Mouse (Mus musculus) heart, adult 2 months (tissue): ENCODE data around the gene Ccnk. TPM values are rescaled to one million over a fixed set of nuclear protein-coding genes. Genes with fewer than 3 reads are reported as not detected.

Experiments used
- DNase-seq, 2 experiments: peaks; one replicate each; pipeline ENCODE4 v3.0.0; 2021
- H3K27ac ChIP-seq: fragments of 200-600 bp; 2 replicates; pipeline ENCODE4 v1.8.1; 2022
- H3K27me3 ChIP-seq: fragments of 200-500 bp; 2 replicates; pipeline ENCODE4 v1.6.1; 2012; ENCODE audit warnings: mild to moderate bottlenecking, low read length, inconsistent platforms, mixed read lengths; ENCODE audit not compliant: control insufficient read depth, insufficient read depth
- H3K36me3 ChIP-seq: fragments of 200-500 bp; 2 replicates; pipeline ENCODE4 v1.6.1; 2012; ENCODE audit warnings: low read length, inconsistent platforms; ENCODE audit not compliant: control insufficient read depth, insufficient read depth
- H3K4me1 ChIP-seq: fragments of 200-500 bp; 2 replicates; pipeline ENCODE4 v1.6.1; 2011; ENCODE audit warnings: low read length; ENCODE audit not compliant: control insufficient read depth, insufficient read depth
- H3K4me3 ChIP-seq: fragments of 200-600 bp; 2 replicates; pipeline ENCODE4 v1.8.1; 2022
- H3K79me2 ChIP-seq: fragments of 200-500 bp; replicated peaks from 2 replicates; pipeline ENCODE4 v1.6.1; 2012; ENCODE audit warnings: mild to moderate bottlenecking, inconsistent platforms, low read length, moderate library complexity, mixed read lengths; ENCODE audit not compliant: control insufficient read depth, insufficient read depth
- H3K9ac ChIP-seq: fragments of 200-500 bp; 2 replicates; pipeline ENCODE4 v1.6.1; 2012; ENCODE audit warnings: low read depth, mild to moderate bottlenecking, control low read depth, inconsistent platforms, low read length, mixed read lengths
- CTCF ChIP-seq: fragments of 200-600 bp; IDR thresholded peaks from 2 replicates; pipeline ENCODE4 v1.8.1; 2022; ENCODE audit warnings: antibody characterized with exemption, mild to moderate bottlenecking, moderate library complexity
- EP300 ChIP-seq: fragments of 200-500 bp; IDR thresholded peaks from 2 replicates; pipeline ENCODE4 v1.6.1; 2011; ENCODE audit warnings: low read depth, low read length, control low read depth; ENCODE audit not compliant: insufficient read depth
- POLR2A ChIP-seq: fragments of 200-500 bp; IDR thresholded peaks from 2 replicates; pipeline ENCODE4 v1.6.1; 2011; ENCODE audit warnings: mild to moderate bottlenecking, low read depth, low read length, control low read depth; ENCODE audit not compliant: insufficient read depth
- WGBS: fragments of 180-500 bp; shearing (Covaris S2); methylation state at CpG from one replicate; pipeline ENCODE4 v1.1.7; 2018; 5-methylcytosine and 5-hydroxymethylcytosine counted together
- intact Hi-C: fragments of 180-260 bp; cut with DNase I; formaldehyde crosslinking; loops from one replicate; pipeline ENCODE4 v1.15.1; 2025
- polyA plus RNA-seq: library from polyadenylated mRNA; depleted of rRNA; stranded (reverse); fragments of >200 nt; gene quantifications from 2 replicates; pipeline ENCODE4 v1.2.3, GENCODE M21; 2012; rRNA removed
- total RNA-seq, 2 experiments: library from RNA; stranded (reverse); gene quantifications; 2 replicates each; pipeline ENCODE4 v1.2.3; 2021

The Ccnk gene
- total and polyA plus RNA-seq, 3 experiments = 14.8 to 31.9 (median 28.9) TPM

DNA sequence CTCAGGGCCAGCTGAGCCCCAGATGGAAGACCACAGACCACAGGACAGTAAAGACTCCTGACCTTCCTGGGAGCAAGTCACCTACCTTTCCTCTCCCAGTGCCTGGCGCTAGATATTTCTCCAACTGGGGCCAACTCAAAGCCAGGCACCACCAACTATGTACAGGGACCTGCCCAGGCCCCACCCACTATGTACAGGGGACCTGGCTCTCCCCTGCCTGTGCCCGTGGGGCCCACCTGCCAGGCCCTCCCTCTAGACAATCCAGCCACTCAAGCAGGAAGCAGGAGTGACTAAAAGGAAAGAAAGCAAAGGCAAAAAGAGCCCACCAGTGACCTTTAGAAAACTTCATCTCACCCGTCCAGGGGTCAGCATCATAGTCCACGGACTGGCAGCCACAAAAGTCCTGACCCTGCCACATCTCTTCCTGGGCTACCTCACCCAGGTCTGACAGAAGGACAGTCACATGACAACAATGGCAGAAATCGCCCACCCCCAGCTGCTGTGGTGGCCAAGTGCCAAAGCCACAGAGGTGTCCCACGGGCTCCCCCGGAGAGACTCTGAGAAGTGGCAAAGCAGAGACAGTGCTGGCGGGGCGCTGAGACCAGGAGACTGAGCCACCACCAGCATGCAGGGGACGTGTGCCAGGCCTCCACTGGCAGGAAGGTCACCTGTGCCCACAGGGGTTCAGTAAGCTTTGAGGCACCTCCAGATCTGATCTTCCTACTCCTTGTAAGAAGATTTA is 67.6 kb downstream of the Ccnk start:
- TF ChIP-seq CTCF = no peak
- no peak for TF ChIP-seq POLR2A
- TF ChIP-seq EP300 = no peak
- Histone ChIP-seq H3K36me3 (no peaks in the 10 kb centered on the region), H3K4me3 (no peak overlapping the region), H3K27me3 (no peaks in the 10 kb centered on the region), H3K9ac (no peak overlapping the region), H3K79me2 (0 out of 2 replicates have a peak, but pooled peaks cover 3% of the 10 kb centered on the region), H3K27ac (peak overlapping the region; percentile 11; the same call in 1 of the 2 replicates), H3K4me1 (peaks cover 21% of the 10 kb centered on the region)
- WGBS = 69% methylated on average over 10 of the region's 10 CpGs
- no peak for DNase-seq
- intact Hi-C loops = no loop called here

DNA sequence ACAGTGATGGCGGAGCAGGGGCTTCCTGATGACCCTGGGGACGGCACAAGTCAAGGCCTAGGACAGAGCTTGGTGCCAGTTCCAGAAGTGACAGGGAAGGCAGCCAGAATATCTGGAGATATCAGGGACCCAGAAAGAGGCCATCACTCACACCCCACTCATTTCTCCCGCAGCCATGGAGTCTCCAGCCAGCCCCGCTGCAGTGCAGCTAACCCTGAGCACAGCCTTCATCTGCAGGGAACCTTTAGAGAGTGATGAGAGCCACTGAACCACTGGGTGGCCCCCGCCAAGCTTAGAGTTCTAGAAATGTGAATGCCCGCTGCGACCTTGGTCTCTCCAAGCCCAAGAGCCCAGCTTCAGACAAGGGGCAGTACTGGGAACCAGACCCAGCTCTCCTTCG is 69.6 kb downstream of the Ccnk start:
- 63% methylated on average over 8 of the region's 8 CpGs for WGBS
- Histone ChIP-seq H3K4me3 (peak overlapping the region; percentile 29; the same call in 1 of the 2 replicates), H3K79me2 (0 out of 2 replicates have a peak, but pooled peaks cover 1% of the 10 kb centered on the region), H3K36me3 (no peaks in the 10 kb centered on the region), H3K9ac (peak overlapping the region; percentile 62), H3K4me1 (peaks cover 26% of the 10 kb centered on the region), H3K27me3 (no peaks in the 10 kb centered on the region), H3K27ac (peak overlapping the region; percentile 61)
- intact Hi-C loops = loop anchor here (2.0 kb wide), 1 partner anchor 16 kb away; no protein-coding TSS in a partner anchor
- TF ChIP-seq CTCF = 0 out of 2 replicates have a peak, but pooled peaks have one; percentile 15
- no peak for TF ChIP-seq EP300
- no peak for TF ChIP-seq POLR2A
- no peak for DNase-seq

DNA sequence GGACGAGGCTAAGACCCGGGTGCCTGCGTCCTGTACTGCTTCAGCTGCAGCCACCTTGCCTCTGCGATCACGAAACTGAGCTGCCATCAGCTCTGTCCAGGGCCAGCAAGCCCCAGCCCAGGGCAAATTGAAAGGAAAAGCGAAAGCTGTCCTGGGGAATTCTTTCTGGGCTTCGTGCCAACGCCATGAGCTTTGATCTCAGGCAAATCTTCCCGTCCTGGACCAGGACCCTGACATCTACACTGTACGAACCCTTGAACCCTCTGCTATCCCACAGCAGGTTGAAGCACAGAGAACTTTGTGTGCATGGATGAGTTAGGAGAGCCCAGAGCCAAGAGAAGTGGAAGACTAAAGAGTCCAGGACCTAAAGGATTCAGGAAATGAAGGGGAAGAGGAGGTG is 70.1 kb downstream of the Ccnk start:
- 0 out of 2 replicates have a peak, but pooled peaks cover 1% of the 10 kb centered on the region for H3K79me2 ChIP-seq
- H3K27me3 ChIP-seq = no peaks in the 10 kb centered on the region
- H3K9ac ChIP-seq = peak overlapping the region; percentile 62
- peak; percentile 75 to 77 for DNase-seq
- 13% methylated on average over 10 of the region's 10 CpGs for WGBS
- peak overlapping the region; percentile 61 for H3K27ac ChIP-seq
- intact Hi-C loops = loop anchor here (2.0 kb wide), 1 partner anchor 15 kb away; no protein-coding TSS in a partner anchor
- TF ChIP-seq POLR2A (no peak), EP300 (0 out of 2 replicates have a peak, but pooled peaks have one; percentile 26), CTCF (no peak)
- H3K4me3 ChIP-seq = peak overlapping the region; percentile 29; the same call in 1 of the 2 replicates
- peaks cover 23% of the 10 kb centered on the region for H3K4me1 ChIP-seq
- no peaks in the 10 kb centered on the region for H3K36me3 ChIP-seq

DNA sequence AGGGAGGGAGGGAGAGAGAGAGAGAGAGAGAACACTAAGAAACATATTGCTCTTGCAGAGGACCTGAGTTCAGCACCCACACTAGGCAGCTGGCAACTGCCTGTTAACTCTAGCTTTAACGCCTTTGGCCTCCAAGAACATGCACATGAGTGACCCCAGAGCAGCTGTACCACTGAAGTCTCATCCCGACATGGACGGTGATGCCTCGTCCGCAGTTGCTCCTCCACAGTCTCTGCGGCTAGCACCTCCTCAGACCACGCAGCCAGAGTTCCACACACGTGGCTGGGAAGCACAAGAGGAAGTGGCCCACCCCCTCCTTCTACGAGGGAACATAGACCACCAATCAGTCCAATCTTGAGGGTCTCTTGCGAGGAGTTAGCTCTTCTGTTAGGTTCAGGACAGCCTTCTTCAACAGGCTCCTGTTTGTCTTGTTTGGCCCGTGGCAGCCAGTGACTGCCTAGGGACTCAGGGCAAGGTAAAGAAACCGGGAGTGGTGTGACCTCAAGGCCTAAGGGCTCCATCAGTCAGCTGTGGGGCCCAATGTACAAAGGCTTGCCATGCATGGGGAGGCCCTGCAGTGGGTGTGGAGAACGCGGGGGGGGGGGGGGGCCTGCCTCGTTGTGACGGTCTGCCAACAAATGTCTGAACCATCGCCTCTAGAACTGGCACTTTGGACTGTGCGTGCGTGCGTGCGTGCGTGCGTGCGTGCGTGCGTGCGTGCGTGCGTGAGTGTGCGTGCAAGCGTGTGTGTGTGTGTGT is 71.8 kb downstream of the Ccnk start:
- Histone ChIP-seq H3K79me2 (peaks cover 1% of the 10 kb centered on the region; the same call in 1 of the 2 replicates), H3K9ac (no peak overlapping the region), H3K36me3 (no peaks in the 10 kb centered on the region), H3K4me1 (peaks cover 28% of the 10 kb centered on the region), H3K27ac (no peak overlapping the region), H3K4me3 (no peak overlapping the region), H3K27me3 (no peaks in the 10 kb centered on the region)
- WGBS = 91% methylated on average over 31 of the region's 31 CpGs
- intact Hi-C loops = no loop called here
- DNase-seq = no peak
- TF ChIP-seq POLR2A (no peak), EP300 (no peak), CTCF (no peak)

DNA sequence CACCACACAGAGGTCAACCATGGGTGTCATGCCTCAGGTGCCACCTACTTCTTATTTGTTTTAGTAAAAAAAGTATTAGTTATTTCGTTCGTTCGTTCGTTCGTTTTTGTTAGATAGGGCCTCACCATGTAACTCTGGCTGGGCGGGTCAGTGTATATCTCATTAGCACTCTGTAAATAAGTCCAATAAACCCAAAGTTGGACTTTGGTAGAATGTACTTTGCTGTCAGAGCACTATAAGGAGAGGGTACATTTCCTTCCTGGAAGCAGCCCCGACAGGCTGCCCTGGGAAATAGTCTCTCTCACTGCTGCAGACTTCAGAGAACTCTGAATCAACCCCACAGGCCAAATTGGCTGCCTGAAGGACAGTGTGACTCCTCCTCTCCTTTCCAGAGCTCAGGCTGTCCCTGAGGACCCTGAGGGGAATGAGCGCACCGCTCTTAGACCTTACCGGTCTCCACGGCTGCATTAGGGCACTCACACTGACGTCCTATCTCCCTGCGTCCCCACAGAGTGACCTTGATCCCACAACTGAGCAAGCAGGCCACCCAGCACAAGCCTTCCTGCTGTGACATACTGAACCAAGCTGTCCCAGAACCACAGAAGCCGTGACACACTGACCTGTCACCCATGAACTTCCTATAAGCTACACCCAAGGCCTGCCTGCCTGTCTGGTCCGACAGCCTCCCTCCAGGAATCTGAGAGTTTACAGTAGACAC is 72.6 kb downstream of the Ccnk start:
- Histone ChIP-seq H3K9ac (no peak overlapping the region), H3K27me3 (no peaks in the 10 kb centered on the region), H3K27ac (no peak overlapping the region; the same call in 1 of the 2 replicates), H3K4me3 (no peak overlapping the region), H3K79me2 (peaks cover 1% of the 10 kb centered on the region; the same call in 1 of the 2 replicates), H3K4me1 (peaks cover 31% of the 10 kb centered on the region), H3K36me3 (no peaks in the 10 kb centered on the region)
- DNase-seq = no peak
- no peak for TF ChIP-seq EP300
- TF ChIP-seq CTCF = no peak
- TF ChIP-seq POLR2A = no peak
- intact Hi-C loops = no loop called here
- WGBS = 73% methylated on average over 15 of the region's 15 CpGs

Other genes with a start within 250 kb of the Ccnk start
- gene Bcl11b, start 176.0 kb upstream of the Ccnk start, total RNA-seq = 1 to 10 TPM in 1 of 2 experiments, under 1 TPM in 1; 0.77 to 1.3 TPM
- gene Bcl11b, start 176.0 kb upstream of the Ccnk start, polyA plus RNA-seq = 0.64 and 1.1 TPM in 2 replicates
- gene Setd3, start 265 bp upstream of the Ccnk start, total RNA-seq = 10 to 100 TPM; 84.6 to 99.8 TPM
- gene Setd3, start 265 bp upstream of the Ccnk start, polyA plus RNA-seq = 25.0 and 46.8 TPM in 2 replicates
- 10 to 100 TPM; 39.2 to 43.9 TPM for gene Ccdc85c, start 95.8 kb downstream of the Ccnk start, total RNA-seq
- gene Ccdc85c, start 95.8 kb downstream of the Ccnk start, polyA plus RNA-seq = 27.1 and 29.3 TPM in 2 replicates
- 1 to 10 TPM; 1.2 to 1.5 TPM for gene Hhipl1, start 126.7 kb downstream of the Ccnk start, total RNA-seq
- gene Hhipl1, start 126.7 kb downstream of the Ccnk start, polyA plus RNA-seq = 1.6 and 1.8 TPM in 2 replicates
- gene Cyp46a1, start 154.8 kb downstream of the Ccnk start, total RNA-seq = under 1 TPM; 0.41 to 0.47 TPM
- 1.3 and 1.8 TPM in 2 replicates for gene Cyp46a1, start 154.8 kb downstream of the Ccnk start, polyA plus RNA-seq
- 10 to 100 TPM; 73.5 to 84.7 TPM for gene Eml1, start 191.4 kb downstream of the Ccnk start, total RNA-seq
- 68.7 and 112 TPM in 2 replicates for gene Eml1, start 191.4 kb downstream of the Ccnk start, polyA plus RNA-seq